ENCODE assay signal across 8 mouse cellular contexts in the genomic region with DNA sequence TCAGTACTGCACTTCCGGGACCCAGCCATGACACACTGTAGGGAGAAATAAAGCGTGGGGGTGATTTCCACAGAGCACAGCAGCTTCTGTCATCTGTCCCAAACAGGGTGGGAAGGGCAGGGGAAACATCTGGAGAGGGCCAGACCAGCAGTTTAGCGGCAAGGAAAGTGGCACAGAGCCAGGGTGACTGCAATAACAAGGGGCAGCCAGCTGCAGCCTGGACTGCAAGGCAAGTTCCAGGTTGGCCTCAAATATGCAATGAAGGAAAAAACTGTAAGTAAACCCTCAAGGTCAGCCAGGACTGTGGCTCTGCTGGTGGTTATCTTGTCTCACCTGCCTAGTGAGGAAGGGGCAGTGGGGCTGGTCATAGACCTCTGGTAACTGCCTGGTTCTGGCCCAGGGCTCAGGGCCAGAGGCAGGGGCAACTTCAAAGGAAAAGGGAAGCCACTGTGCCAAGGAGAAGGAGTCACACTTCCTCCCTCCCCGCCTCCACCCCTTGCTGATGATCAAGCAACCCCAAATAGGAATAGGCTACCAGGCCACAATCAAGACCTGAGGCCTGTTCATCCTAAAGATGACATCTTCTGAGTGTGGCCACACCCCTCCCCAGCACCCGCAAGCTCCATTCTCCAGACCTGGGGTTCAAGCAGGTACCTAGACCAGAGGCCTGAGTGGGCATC. TPM values are rescaled to one million over a fixed set of nuclear protein-coding genes. Genes with fewer than 3 reads are reported as not detected.
DNase-seq lines count a peak whose midpoint lies in the region; ATAC-seq and TF ChIP-seq lines count a peak whose summit lies in the region.

No protein-coding gene starts in this region.

- no peak for TF ChIP-seq POLR2A in myocyte (IDR thresholded peaks at IDR 0.05; ENCODE audit: insufficient read length, low read depth)

- H3K4me2 ChIP-seq in kidney, embryonic 15.5 days = no peak overlapping the region
- H3K4me2 ChIP-seq in myocyte (ENCODE audit: low read depth) = peak overlapping the region; percentile 60

- DNase-seq in layer of hippocampus, adult 2 months (ENCODE audit: low spot score in 2 of 2) = no peak
- DNase-seq in layer of hippocampus, postnatal 14 days (ENCODE audit: low spot score in 2 of 2) = no peak
- peak; percentile 56 for DNase-seq in adipocyte (ENCODE audit: low spot score)
- peak; percentile 85 to 92 for DNase-seq in heart, adult 18-20 months
- no peak for DNase-seq in Muller cell, postnatal 12 days (ENCODE audit: inconsistent ontology term)
- no peak for DNase-seq in embryo, embryonic 9.5 days (ENCODE audit: extremely low spot score)

- H3K27me3 ChIP-seq in kidney, embryonic 15.5 days = no peaks in the 10 kb centered on the region
- no peaks in the 10 kb centered on the region for H3K27me3 ChIP-seq in myocyte (ENCODE audit: control insufficient read depth, insufficient read depth, insufficient read length)

- H3K4me1 ChIP-seq in kidney, embryonic 15.5 days = peaks cover 67% of the 10 kb centered on the region

- H3K9ac ChIP-seq in kidney, embryonic 15.5 days = no peak overlapping the region

- WGBS in kidney, embryonic 15.5 days = 54% methylated on average over 5 of the region's 5 CpGs

- no peaks in the 10 kb centered on the region for H3K9me3 ChIP-seq in kidney, embryonic 15.5 days (replicated peaks)

- H3K36me3 ChIP-seq in kidney, embryonic 15.5 days = no peaks in the 10 kb centered on the region
- H3K36me3 ChIP-seq in myocyte (ENCODE audit: control insufficient read depth, insufficient read depth) = no peaks in the 10 kb centered on the region

- H3K4me3 ChIP-seq in layer of hippocampus, adult 2 months = no peak overlapping the region
- H3K4me3 ChIP-seq in kidney, embryonic 15.5 days (replicated peaks) = no peak overlapping the region
- H3K4me3 ChIP-seq in myocyte = no peak overlapping the region

- H3ac ChIP-seq in myocyte (ENCODE audit: control insufficient read depth, insufficient read length) = no peak overlapping the region

- peak overlapping the region; percentile 44; the same call in 1 of the 2 replicates for H3K27ac ChIP-seq in layer of hippocampus, adult 2 months
- H3K27ac ChIP-seq in kidney, embryonic 15.5 days = peak overlapping the region; percentile 73

- ATAC-seq in kidney, embryonic 15.5 days (replicated peaks; ENCODE audit: low FRiP score) = 0 out of 2 replicates have a peak, but pooled peaks have one; percentile 1

- H3K79me2 ChIP-seq in myocyte (ENCODE audit: control insufficient read depth, insufficient read depth) = peaks cover 24% of the 10 kb centered on the region

- no peak for TF ChIP-seq CTCF in layer of hippocampus, adult 2 months (conservative IDR thresholded peaks at IDR 0.05)

TF ChIP-seq in myocyte, 11 proteins besides CTCF, POLR2A, EP300 and RAD21:
- no peak for TF ChIP-seq E2F4 (IDR thresholded peaks at IDR 0.05; ENCODE audit: insufficient read depth)
- no peak for TF ChIP-seq POLR2AphosphoS2 (IDR thresholded peaks at IDR 0.05; ENCODE audit: insufficient read length, low read depth)
- no peak for TF ChIP-seq REST (IDR thresholded peaks at IDR 0.05; ENCODE audit: insufficient read depth, insufficient read length)
- no peak for TF ChIP-seq TCF3 (IDR thresholded peaks at IDR 0.05; ENCODE audit: insufficient read length, low read depth)
- TF ChIP-seq TCF12 (IDR thresholded peaks at IDR 0.05; ENCODE audit: insufficient read depth, poor library complexity, severe bottlenecking) = no peak
- no peak for TF ChIP-seq SRF (IDR thresholded peaks at IDR 0.05; ENCODE audit: control insufficient read depth, insufficient read length, low read depth)
- no peak for TF ChIP-seq USF1 (IDR thresholded peaks at IDR 0.05; ENCODE audit: low read depth)
- no peak for TF ChIP-seq MAX (IDR thresholded peaks at IDR 0.05; ENCODE audit: low read depth)
- TF ChIP-seq MYOD1 (IDR thresholded peaks at IDR 0.05; ENCODE audit: control insufficient read depth in 1 of 3, insufficient read length in 2 of 3, low read depth in 2 of 3) = peak in 2 of 3 experiments; percentile 4 to 51
- peak; percentile 17; the same call in 1 of the 2 replicates for TF ChIP-seq CEBPB (IDR thresholded peaks at IDR 0.05; ENCODE audit: insufficient read depth, poor library complexity, severe bottlenecking)
- no peak for TF ChIP-seq MYOG (IDR thresholded peaks at IDR 0.05; ENCODE audit: control insufficient read depth in 1 of 3, insufficient read depth in 1 of 3, insufficient read length in 2 of 3, low read depth in 2 of 3)

RNA-seq across cellular contexts. Expression of gene Rab11fip5, which starts 5.1 kb away (rescaled TPM):
- 10 to 100 TPM; 55.1 to 58.2 TPM for total RNA-seq in layer of hippocampus, adult 2 months (2021)
- total RNA-seq in layer of hippocampus, postnatal 14 days (2021) = 10 to 100 TPM; 50.8 to 56.2 TPM
- 10 to 100 TPM; 56.3 to 75.5 TPM for total RNA-seq in heart, adult 18-20 months (2021)
- 12.1 and 13.8 TPM in 2 replicates for polyA plus RNA-seq in kidney, embryonic 15.5 days (2015; fragmentation: Nextera tagmentation; extraction: Ambion mirVana)
- polyA plus RNA-seq in myocyte (2012; fragmentation: generic; extraction: Trizol) = 24.8 TPM

RNA-seq across cellular contexts. Expression of gene Sfxn5, which starts 36.1 kb away (rescaled TPM):
- total RNA-seq in layer of hippocampus, adult 2 months (2021) = 100 to 1,000 TPM; 167 to 175 TPM
- total RNA-seq in layer of hippocampus, postnatal 14 days (2021) = 100 to 1,000 TPM; 154 to 171 TPM
- total RNA-seq in heart, adult 18-20 months (2021) = 1 to 10 TPM; 2.8 to 5.7 TPM
- 12.4 and 12.9 TPM in 2 replicates for polyA plus RNA-seq in kidney, embryonic 15.5 days (2015; fragmentation: Nextera tagmentation; extraction: Ambion mirVana)
- 2.0 TPM for polyA plus RNA-seq in myocyte (2012; fragmentation: generic; extraction: Trizol)

RNA-seq across cellular contexts. Expression of gene Noto, which starts 54.4 kb away (rescaled TPM):
- not detected for total RNA-seq in layer of hippocampus, adult 2 months (2021)
- not detected for total RNA-seq in layer of hippocampus, postnatal 14 days (2021)
- total RNA-seq in heart, adult 18-20 months (2021) = not detected
- polyA plus RNA-seq in kidney, embryonic 15.5 days (2015; fragmentation: Nextera tagmentation; extraction: Ambion mirVana) = not detected in 2 replicates
- polyA plus RNA-seq in myocyte (2012; fragmentation: generic; extraction: Trizol) = not detected

Comparison
In these comparisons a context has a peak if more than half of its experiments do, and no peak if none do; other contexts are left out.
1. DNase-seq: peak in adipocyte (single experiment) and heart, adult 18-20 months (2 of 2); none in layer of hippocampus, adult 2 months (0 of 2), layer of hippocampus, postnatal 14 days (0 of 2), Muller cell, postnatal 12 days (single experiment) and embryo, embryonic 9.5 days (single experiment).
2. RNA of gene Sfxn5, which starts 36.1 kb away (total RNA-seq): 167 to 175 TPM in layer of hippocampus, adult 2 months and 154 to 171 TPM in layer of hippocampus, postnatal 14 days; 2.8 to 5.7 TPM in heart, adult 18-20 months; every median in the first group is over 10 times any median in the second.